Mouse (Mus musculus): ENCODE data around the gene Gm17949. TPM values are rescaled to one million over a fixed set of nuclear protein-coding genes. Genes with fewer than 3 reads are reported as not detected.
A peak's percentile ranks its signal among the peaks of the same experiment; 100 is the strongest.

Gm17949 gene
- not detected for total RNA-seq (2021)
- long read RNA-seq, experiment 1, result 0 reads
- long read RNA-seq, experiment 2, partial matches to known transcripts, result 0 of 5 reads
- long read RNA-seq, experiment 2, other reads (novel, unspliced or antisense), result 5 of 5 reads

DNA sequence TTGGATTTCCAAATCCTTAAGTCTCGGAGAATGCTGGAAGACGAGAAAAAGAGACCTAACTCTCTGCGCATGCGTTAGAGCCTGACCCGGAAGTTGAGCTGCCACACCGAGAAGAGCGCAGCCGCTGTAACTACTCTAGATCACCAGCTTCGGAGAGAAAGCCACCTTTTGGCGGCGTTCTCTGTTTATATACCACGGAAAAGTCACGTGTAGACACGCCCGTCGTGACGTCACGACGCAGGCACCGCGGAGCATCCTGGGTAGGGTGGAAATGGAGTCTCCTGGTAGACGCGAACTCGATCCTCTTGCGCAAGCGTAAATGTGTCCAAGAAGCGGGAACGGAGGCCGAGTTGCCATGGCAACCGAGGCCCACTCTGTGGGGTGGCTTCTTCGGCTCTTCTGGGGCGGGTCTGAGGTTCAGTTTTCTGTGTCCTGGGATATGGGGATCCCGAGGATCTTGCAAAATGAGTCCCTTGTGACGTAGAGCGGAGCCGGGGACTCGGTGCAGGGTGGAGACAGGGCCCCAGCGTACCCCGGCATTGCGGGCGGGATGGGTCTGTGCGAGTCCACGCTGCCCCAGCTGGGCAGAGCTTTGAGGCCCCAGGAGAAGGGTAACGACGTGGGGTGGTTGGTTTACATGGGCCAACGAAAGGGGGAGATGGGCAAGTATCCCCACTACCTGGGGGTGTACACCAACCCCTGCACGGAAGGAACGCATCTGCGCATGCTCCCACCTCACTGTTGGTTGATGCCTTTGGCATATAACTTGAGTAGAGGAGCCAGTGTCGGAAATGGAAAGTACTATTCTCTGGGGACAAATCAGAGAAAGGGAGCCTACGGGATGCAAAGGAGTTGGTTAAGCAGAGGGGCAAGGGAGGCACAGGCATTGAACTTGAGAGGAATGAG is at the start of gene Gm17949, which contains the start of gene Gtf2f1:
Gene Gm17949, plus strand, starts transcription at position 234 of the 906 bp plus-strand sequence.
Gene Gtf2f1, minus strand, starts transcription at position 53 of the 906 bp plus-strand sequence.
- DNase-seq, result peak; percentile 94
- H3K27ac ChIP-seq, result peak within 1 kb of the TSS; percentile 95
- no peak for TF ChIP-seq CTCF (IDR thresholded peaks at IDR 0.05)
- peak within 1 kb of the TSS; percentile 84 for H3K4me3 ChIP-seq
- intact Hi-C loops (cut with DNase I), result loop anchor here (1.0 to 2.0 kb wide), 2 partner anchors 14 to 15 kb away; partner anchors contain the start of gene Alkbh7

DNA sequence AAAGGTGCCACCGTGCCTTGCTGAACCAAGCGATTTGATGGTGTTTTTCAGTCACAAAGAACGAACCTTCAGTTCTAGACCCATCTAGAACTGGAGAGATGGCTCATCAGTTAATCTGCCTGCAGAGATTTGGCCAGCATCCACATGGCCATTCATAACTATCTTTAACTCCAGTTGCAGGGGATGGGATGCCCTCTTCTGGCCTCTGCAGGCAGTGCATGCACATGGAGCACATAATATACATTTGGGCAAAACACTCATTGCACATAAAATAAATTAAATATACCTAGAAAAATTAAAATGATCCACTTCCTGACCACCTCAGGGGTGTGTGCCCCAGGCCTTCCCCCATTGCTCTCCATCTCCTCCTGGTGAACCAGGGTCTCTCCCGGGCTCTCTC is 49.4 kb upstream of the Gm17949 start:
- Histone ChIP-seq H3K27ac (no peak overlapping the region), H3K4me3 (no peak overlapping the region)
- intact Hi-C loops (cut with DNase I), result no loop called here
- TF ChIP-seq CTCF (IDR thresholded peaks at IDR 0.05), result no peak
- DNase-seq, result no peak

DNA sequence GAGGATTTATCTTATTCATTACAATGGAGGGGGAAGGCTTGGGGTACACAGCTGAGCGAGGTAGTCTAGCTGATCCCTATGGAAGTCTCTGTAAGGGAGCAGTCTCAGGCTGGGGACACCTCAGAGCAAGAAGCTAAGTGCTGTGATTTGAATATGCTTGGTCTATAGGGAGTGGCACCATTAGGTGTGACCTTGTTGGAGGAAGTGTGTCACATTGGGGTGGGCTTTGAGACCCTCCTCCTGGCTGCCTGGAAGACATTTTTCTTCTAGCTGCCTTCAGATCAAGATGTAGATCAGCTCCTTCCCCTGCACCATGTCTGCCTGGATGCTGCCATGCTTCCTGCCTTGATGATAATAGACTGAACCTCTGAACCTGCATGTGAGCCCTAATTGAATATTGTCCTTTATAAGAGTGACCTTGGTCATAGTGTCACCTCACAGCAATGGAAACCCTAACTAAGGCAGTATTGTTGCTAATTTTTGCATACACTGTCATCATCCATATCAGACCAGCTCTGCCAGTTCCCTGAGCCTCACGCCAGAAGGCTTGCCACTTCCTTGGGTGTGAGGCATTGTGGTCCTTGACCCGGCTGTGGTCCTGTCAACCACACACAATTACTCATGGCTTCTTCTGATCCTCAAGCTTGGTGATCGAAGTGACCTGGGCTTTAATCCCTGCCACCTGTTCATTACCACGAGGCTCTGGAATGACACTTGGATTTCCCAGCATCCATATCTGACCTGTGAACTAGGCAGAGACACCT is 48.4 kb upstream of the Gm17949 start:
- no peak for TF ChIP-seq CTCF (IDR thresholded peaks at IDR 0.05)
- no peak overlapping the region for H3K27ac ChIP-seq
- DNase-seq, result no peak

DNA sequence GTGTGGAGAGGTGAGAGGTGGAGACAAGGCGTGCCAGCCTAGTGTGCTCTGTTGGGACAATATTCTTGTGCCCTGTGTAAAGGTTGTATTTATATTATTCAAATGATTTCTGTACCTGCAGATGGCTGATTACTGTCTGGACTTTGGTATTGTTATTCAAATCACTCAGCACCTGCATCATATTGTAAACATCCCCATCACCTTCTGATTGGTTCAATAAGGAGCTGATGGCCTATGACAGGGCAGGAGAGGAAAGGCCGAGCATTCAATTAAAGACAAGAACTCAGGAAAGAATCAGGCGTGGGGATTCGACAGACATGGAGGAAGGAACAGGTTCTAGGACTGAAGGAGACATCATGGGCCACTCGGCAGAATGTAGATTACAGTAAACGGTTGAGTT is 47.6 kb upstream of the Gm17949 start:
- Histone ChIP-seq H3K4me3 (no peak overlapping the region), H3K27ac (no peak overlapping the region)
- TF ChIP-seq CTCF (IDR thresholded peaks at IDR 0.05), result no peak
- no peak for DNase-seq
- intact Hi-C loops (cut with DNase I), result no loop called here

More for the DNA sequence above, 48.4 kb upstream of the Gm17949 start:
- intact Hi-C loops (cut with DNase I), result no loop called here
- no peak overlapping the region for H3K4me3 ChIP-seq

DNA sequence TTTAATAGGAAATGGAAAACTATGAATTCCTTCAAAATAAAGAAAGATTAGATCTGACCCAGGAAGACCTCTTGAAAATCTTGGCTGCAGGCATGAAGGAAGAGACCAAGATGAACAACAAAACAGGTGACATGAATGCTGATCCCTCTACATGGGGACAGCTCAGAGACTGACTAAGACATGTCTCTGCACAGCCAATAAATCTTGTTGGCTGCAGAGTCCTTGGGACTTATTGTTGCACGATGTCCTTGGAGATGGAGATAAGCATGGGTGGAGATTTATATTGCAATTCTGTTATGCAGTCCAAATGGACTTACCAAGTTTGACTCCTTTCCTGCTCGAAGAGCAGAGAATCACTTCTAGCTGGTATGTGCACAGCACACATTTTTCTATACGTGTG is 41.9 kb upstream of the Gm17949 start:
- no peak overlapping the region for H3K4me3 ChIP-seq
- TF ChIP-seq CTCF (IDR thresholded peaks at IDR 0.05), result no peak
- DNase-seq, result no peak
- H3K27ac ChIP-seq, result no peak overlapping the region
- intact Hi-C loops (cut with DNase I), result no loop called here

DNA sequence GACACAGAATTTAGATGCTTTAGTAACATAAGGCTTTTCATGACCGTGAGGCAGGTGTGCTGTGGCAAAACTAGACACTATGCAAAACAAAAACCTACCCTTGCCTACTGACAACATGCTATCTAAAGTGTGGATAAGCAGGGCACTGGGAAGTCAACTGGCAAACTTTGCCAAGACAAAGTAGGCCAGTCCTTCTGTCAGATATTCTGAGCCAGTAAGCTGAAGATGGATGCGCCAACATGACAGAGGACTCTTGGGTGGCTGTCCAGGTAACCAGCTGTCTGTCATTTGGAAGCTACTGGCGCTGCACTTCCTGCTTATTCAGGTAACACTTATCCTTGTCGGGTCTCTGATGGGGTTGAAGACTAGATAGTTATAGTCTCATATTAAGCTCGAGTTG is 41.2 kb upstream of the Gm17949 start:
- no peak for DNase-seq
- intact Hi-C loops (cut with DNase I), result no loop called here
- no peak overlapping the region for H3K27ac ChIP-seq
- TF ChIP-seq CTCF (IDR thresholded peaks at IDR 0.05), result no peak
- H3K4me3 ChIP-seq, result no peak overlapping the region

DNA sequence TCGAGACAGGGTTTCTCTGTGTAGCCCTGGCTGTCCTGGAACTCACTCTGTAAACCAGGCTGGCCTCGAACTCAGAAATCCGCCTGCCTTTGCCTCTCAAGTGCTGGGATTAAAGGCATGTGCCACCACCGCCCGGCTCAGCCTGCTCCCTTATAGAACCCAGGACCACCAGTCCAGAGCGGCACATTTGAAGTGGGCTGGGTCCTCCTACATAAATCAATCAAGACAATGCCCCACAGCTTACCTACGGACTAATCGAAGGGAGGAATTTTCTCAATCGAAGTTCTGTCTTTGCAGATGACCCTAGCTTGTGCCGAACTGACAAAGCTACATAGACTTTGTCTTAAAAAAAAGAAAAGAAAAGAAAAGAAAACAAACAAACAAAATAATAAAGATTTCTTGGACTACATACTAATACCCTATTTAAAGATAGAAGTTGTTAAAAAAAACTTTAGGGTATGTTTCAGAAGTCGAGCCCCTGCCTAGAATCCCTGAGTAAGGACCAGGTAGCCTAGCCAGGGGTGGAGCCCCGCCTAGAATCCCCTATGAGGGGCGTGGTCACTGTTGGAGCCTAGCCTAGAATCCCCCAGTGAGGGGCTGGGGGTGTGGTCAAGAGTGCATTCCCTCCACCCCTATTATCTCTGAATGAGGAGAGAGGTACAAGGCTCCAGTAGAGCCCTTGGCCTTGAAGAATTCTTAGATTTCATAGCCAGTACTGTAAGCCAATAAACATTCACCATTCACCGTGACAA is 37.1 kb upstream of the Gm17949 start:
- DNase-seq, result no peak
- no peak for TF ChIP-seq CTCF (IDR thresholded peaks at IDR 0.05)
- intact Hi-C loops (cut with DNase I), result no loop called here
- Histone ChIP-seq H3K4me3 (no peak overlapping the region), H3K27ac (no peak overlapping the region)

DNA sequence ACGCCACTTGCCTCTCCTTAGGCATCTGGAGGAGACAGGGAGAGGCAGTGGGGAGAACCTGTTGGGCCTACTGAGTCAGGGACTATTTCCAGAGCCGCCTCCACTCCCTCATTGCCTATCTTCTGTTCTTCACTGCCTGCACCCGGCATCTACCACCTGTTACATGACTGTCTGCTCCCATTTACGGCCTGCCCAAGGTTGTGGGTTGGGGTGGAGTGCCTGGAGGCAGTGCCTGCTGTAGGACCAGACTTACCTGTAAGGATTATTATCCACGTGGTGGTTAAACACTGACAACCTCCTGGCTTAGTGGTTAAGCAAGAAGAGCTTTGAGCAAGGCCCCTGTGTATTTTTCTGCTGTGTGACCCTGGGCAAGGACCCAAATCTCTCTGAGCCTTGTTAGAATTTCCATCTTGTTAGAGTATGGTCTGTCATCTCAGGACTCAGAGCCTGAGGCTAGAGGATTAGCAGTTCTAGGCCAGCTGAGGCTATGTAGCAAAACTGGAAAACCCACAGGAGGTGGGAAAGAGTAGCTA is 36.5 kb upstream of the Gm17949 start:
- TF ChIP-seq CTCF (IDR thresholded peaks at IDR 0.05), result no peak
- no peak for DNase-seq
- no peak overlapping the region for H3K27ac ChIP-seq
- H3K4me3 ChIP-seq, result no peak overlapping the region
- intact Hi-C loops (cut with DNase I), result no loop called here

DNA sequence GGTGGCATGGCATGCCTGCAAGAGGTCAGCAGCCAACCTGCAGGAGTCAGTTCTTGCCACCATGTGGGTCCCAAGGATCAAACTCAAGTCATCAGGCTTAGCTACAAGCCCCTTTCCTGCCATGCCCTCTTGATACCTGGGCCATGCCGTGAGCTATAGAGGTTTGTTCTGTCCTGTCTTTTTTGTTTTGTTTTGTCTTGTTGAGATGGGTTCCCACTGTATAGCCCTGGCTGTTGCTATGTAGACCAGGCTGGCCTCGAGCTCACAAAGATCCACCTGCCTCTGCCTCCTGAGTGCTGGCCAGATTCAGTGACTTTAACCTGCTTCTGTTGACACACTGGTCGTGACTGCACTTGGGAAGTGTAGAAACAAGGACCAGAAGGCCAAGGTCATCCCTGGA is 35.9 kb upstream of the Gm17949 start:
- TF ChIP-seq CTCF (IDR thresholded peaks at IDR 0.05), result no peak
- no peak for DNase-seq
- Histone ChIP-seq H3K4me3 (no peak overlapping the region), H3K27ac (no peak overlapping the region)
- intact Hi-C loops (cut with DNase I), result no loop called here

DNA sequence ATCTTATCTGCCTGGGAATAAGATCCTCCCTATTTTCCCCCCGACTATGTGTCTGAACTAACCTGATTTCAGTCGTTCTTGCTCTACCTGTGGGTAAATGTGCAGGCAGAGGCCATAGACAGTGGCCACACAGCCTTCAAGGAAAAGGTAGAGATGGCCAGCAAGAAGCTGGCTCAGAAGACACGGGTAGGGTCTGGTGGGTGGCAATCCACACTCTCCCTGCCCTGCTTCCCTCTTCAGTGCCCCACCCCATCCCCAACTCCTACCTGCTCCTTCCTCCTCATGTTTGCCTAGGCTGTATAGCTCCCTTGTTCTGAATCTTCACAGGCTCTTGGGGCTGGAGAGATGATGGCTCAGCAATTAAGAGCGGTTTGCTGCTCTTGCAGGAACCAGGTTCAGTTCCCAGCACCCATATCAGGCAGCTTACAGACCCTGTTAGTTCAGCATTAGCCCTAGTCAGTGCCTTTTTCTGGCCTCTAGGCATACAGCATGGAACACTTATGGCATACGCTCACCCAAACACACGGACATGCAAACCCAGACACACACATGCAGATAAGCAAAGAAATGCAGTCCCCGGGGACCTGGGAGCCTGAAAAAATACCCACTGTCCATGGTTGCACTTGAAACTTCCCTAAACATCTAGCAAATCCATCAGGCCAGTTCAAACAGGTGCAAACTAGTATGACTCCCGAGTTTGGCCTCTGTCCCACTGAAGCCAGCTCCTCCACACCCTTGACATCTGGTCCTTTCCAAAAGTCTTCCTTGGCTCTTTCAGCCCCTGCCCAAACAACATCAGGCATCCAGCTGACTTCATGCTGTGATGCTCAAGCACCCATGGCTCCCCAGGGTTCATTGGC is 34.5 kb upstream of the Gm17949 start:
- H3K4me3 ChIP-seq, result no peak overlapping the region
- TF ChIP-seq CTCF (IDR thresholded peaks at IDR 0.05), result no peak
- intact Hi-C loops (cut with DNase I), result no loop called here
- H3K27ac ChIP-seq, result no peak overlapping the region
- no peak for DNase-seq

DNA sequence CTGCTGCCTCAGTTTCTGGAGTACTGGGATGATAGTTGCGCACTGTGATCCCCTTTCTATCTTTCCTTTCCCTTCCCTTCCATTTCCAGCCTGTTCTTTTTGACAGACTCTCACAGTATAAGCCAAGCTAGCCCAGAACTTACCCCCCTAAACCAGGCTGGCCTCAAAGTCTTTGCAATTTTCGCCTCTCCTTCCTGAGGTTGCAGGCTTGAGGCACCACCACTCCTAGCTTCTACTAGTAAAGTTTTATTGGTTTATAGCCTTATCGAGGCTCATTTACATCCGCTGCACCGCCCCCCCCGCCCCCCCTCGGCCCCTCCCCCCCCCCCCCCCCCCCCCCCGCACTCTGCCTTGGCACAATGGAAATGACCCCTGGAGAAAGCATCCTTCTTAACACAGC is 31.7 kb upstream of the Gm17949 start:
- TF ChIP-seq CTCF (IDR thresholded peaks at IDR 0.05), result no peak
- Histone ChIP-seq H3K27ac (no peak overlapping the region), H3K4me3 (no peak overlapping the region)
- intact Hi-C loops (cut with DNase I), result no loop called here
- no peak for DNase-seq

Data from gastrocnemius, adult 2 months (tissue).